Mouse (Mus musculus) bone marrow macrophage, adult 2 months (primary cell): ENCODE data around the gene Olfr376. TPM values are rescaled to one million over a fixed set of nuclear protein-coding genes. Genes with fewer than 3 reads are reported as not detected.

Source experiments
- H3K27ac ChIP-seq: 2 replicates; pipeline ENCODE4 v1.5.1; 2012; ENCODE audit warnings: low read depth, low read length; ENCODE audit not compliant: insufficient read depth
- H3K4me1 ChIP-seq: 2 replicates; pipeline ENCODE4 v1.6.1; 2012; ENCODE audit warnings: low read length; ENCODE audit not compliant: control insufficient read depth, insufficient read depth
- H3K4me3 ChIP-seq: 2 replicates; pipeline ENCODE4 v1.5.1; 2012; ENCODE audit warnings: mild to moderate bottlenecking, low read length, moderate library complexity; ENCODE audit not compliant: insufficient read depth
- CTCF ChIP-seq: IDR thresholded peaks from 2 replicates; pipeline ENCODE4 v1.5.1; 2012; ENCODE audit warnings: low read depth, mild to moderate bottlenecking, low read length, moderate library complexity
- POLR2A ChIP-seq: IDR thresholded peaks from 2 replicates; pipeline ENCODE4 v1.6.1; 2012; ENCODE audit warnings: mild to moderate bottlenecking, low read depth, low read length, borderline replicate concordance
- polyA plus RNA-seq: library from polyadenylated mRNA; stranded (reverse); fragments of >200 nt; gene quantifications from 2 replicates; pipeline ENCODE4 v1.2.4, GENCODE M21; 2012; ENCODE audit not compliant: missing spikeins, insufficient read depth, insufficient read length

The Olfr376 gene
- polyA plus RNA-seq = not detected in 2 replicates

DNA sequence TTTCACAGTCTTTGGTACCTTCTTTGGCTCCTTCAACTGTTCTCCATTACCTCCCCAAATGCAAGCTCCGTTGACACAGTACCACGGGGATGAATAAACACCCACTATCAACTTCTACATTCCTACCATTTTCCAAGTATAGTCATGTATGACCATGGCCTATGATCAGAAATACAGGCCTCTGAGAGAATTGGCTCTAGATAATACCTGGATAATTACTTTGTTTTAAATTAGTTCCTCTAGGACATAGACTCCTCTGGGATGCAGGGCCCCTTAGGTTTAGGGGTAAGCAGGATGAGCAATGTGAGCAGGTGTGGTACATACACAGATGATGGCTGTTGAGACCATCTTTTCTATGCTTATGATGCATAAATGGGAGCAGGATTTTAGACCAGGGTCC, at the start of gene Olfr376:
Gene Olfr376, plus strand, starts transcription at position 301 of the 400 bp plus-strand sequence.
- no peaks in the 10 kb centered on the region for H3K4me1 ChIP-seq
- no peak within 1 kb of the TSS for H3K4me3 ChIP-seq
- no peak within 1 kb of the TSS for H3K27ac ChIP-seq
- no peak for TF ChIP-seq CTCF
- TF ChIP-seq POLR2A = no peak

- TF ChIP-seq CTCF (no peak), POLR2A (no peak)
- Histone ChIP-seq H3K4me3 (no peak overlapping the region), H3K27ac (no peak overlapping the region), H3K4me1 (peaks cover 7% of the 10 kb centered on the region; the same call in 1 of the 2 replicates)
These were observed 46.9 kb upstream of the Olfr376 start for GRCm38 (mm10) chr11:73323906-73324830.

DNA sequence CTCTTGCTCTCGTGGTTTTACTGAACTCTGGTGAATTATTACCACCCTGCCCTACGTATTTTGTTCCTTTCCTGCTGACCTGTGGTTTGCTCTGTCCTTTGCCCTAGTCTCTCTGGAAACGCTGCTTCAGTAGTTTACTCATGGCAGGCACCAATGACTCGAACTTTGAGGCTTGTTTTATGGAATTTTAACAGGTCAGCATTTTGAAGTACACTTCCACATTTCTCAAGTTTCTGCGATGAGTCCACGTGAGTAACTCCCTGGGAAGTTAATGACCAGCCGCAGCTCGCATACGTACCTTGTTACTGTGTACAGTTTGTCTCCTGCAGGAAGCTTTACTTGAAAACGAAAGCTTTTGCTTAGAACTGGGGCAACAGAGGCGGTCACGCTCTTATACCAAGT, 44.6 kb upstream of the Olfr376 start:
- Histone ChIP-seq H3K27ac (no peak overlapping the region), H3K4me1 (peaks cover 7% of the 10 kb centered on the region; the same call in 1 of the 2 replicates), H3K4me3 (peak overlapping the region; percentile 27)
- TF ChIP-seq CTCF (no peak), POLR2A (no peak)

DNA sequence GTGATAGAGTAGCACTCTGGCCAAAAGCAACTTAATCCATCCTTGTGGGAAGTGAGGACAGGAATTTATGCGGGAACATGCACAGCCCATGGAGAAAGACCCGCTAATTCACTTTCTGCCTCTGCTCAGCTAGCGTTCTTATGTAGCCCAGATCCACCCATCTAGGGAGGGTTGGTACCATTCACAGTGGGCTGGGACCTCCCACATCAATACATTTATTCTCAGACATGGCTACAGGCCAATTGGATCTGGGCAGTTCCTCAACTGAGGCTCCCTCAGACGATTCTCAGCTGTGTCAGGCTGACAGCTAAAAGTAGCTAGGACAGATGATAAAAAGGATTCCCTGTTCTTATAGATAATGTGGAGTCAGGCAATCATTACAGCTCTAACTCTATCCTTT, 43.7 kb upstream of the Olfr376 start:
- TF ChIP-seq POLR2A (no peak), CTCF (no peak)
- no peak overlapping the region for H3K27ac ChIP-seq
- no peak overlapping the region for H3K4me3 ChIP-seq
- H3K4me1 ChIP-seq = peaks cover 7% of the 10 kb centered on the region; the same call in 1 of the 2 replicates

GRCm38 (mm10) chr11:73329442-73329841, 41.6 kb upstream of the Olfr376 start, which contains the start of the genes Aspa, Gm49340 and Spata22:
Aspa (minus strand) TSS chr11:73329596.
Gm49340 (plus strand) TSS chr11:73329741.
Spata22 (plus strand) TSS chr11:73329741.
- H3K27ac ChIP-seq = no peak within 1 kb of the TSS
- H3K4me1 ChIP-seq = peaks cover 7% of the 10 kb centered on the region; the same call in 1 of the 2 replicates
- no peak within 1 kb of the TSS for H3K4me3 ChIP-seq
- TF ChIP-seq CTCF (no peak), POLR2A (no peak)

- Histone ChIP-seq H3K27ac (no peak overlapping the region), H3K4me3 (no peak overlapping the region), H3K4me1 (no peaks in the 10 kb centered on the region)
- TF ChIP-seq POLR2A = no peak
- no peak for TF ChIP-seq CTCF
These were observed 37.7 kb upstream of the Olfr376 start for GRCm38 (mm10) chr11:73333357-73333756.

GRCm38 (mm10) chr11:73336919-73337318, 34.1 kb upstream of the Olfr376 start:
- Histone ChIP-seq H3K27ac (no peak overlapping the region), H3K4me3 (no peak overlapping the region), H3K4me1 (no peaks in the 10 kb centered on the region)
- TF ChIP-seq CTCF = no peak
- no peak for TF ChIP-seq POLR2A

DNA sequence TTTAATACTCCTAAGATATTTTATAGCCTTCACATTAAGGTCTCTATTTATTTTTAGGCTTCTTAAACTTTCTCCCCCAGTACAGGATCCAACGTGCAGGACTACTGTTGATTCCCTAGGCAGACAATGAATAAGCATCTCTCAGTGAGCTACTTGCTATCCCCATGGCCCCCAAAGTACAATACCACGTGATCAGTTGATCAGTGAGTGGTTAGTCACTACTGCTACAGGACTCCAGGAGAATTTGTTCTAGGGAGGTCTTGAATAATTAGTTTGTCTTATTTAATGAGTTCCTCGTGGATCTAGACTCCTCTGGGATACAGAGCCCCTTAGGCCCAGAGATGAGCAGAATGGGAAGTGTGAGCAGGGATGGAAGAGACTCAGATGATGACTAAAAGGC, 20.6 kb upstream of the Olfr376 start, which contains the start of gene Olfr20:
Gene Olfr20, plus strand, starts transcription at position 301 of the 400 bp plus-strand sequence.
- TF ChIP-seq POLR2A (no peak), CTCF (no peak)
- Histone ChIP-seq H3K4me1 (no peaks in the 10 kb centered on the region), H3K4me3 (no peak within 1 kb of the TSS), H3K27ac (no peak within 1 kb of the TSS)

GRCm38 (mm10) chr11:73395374-73395773, 24.3 kb downstream of the Olfr376 start:
- Histone ChIP-seq H3K4me1 (no peaks in the 10 kb centered on the region), H3K27ac (no peak overlapping the region), H3K4me3 (no peak overlapping the region)
- TF ChIP-seq POLR2A = no peak
- TF ChIP-seq CTCF = no peak

DNA sequence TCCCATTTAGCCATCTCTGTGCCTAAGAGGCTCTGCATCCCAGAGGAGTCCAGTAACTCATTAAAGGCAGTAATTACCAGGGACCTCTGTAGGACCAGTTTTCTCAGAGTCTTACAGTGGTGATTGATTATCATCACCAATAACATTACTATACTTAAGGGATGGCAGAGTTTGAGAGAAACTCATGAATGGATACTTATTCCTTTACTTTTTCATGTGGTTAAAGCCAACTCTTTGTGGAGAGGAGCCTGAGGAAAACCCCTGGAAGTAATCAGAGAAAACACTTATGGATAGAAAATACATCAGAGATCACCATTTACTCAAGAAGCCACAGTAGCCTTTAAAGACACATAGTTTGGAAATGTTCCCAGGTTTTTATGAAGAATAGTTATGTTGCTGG, 28.5 kb downstream of the Olfr376 start, which contains the start of gene Olfr1:
Gene Olfr1, minus strand, starts transcription at position 101 of the 400 bp plus-strand sequence.
- Histone ChIP-seq H3K4me3 (no peak within 1 kb of the TSS), H3K27ac (no peak within 1 kb of the TSS), H3K4me1 (no peaks in the 10 kb centered on the region)
- TF ChIP-seq CTCF = no peak
- TF ChIP-seq POLR2A = no peak

Other genes with a start within 250 kb of the Olfr376 start
- gene Haspin, start 233.0 kb upstream of the Olfr376 start, polyA plus RNA-seq = 8.7 and 9.0 TPM in 2 replicates
- gene P2rx5, start 210.8 kb upstream of the Olfr376 start, polyA plus RNA-seq = not detected in 2 replicates
- 41.3 and 43.1 TPM in 2 replicates for gene Emc6, start 194.2 kb upstream of the Olfr376 start, polyA plus RNA-seq
- gene Tax1bp3, start 194.2 kb upstream of the Olfr376 start, polyA plus RNA-seq = 35.4 and 37.3 TPM in 2 replicates
- 48.2 and 49.7 TPM in 2 replicates for gene Ctns, start 172.2 kb upstream of the Olfr376 start, polyA plus RNA-seq
- gene Shpk, start 171.8 kb upstream of the Olfr376 start, polyA plus RNA-seq = 3.3 and 4.0 TPM in 2 replicates
- not detected in 2 replicates for gene Trpv1, start 137.0 kb upstream of the Olfr376 start, polyA plus RNA-seq
- gene Trpv3, start 103.9 kb upstream of the Olfr376 start, polyA plus RNA-seq = not detected in 2 replicates
- 0.25 TPM in 1 of 2 replicates, not detected in the other for gene Aspa, start 41.6 kb upstream of the Olfr376 start, polyA plus RNA-seq
- gene Gm49340, start 41.5 kb upstream of the Olfr376 start, polyA plus RNA-seq = not detected in 2 replicates
- gene Spata22, start 41.5 kb upstream of the Olfr376 start, polyA plus RNA-seq = not detected in 2 replicates
- not detected in 2 replicates for gene Olfr20, start 20.5 kb upstream of the Olfr376 start, polyA plus RNA-seq
- gene Olfr1, start 28.4 kb downstream of the Olfr376 start, polyA plus RNA-seq = not detected in 2 replicates
- gene Olfr378, start 57.2 kb downstream of the Olfr376 start, polyA plus RNA-seq = not detected in 2 replicates
- gene Olfr380, start 86.3 kb downstream of the Olfr376 start, polyA plus RNA-seq = not detected in 2 replicates
- not detected in 2 replicates for gene Olfr381, start 120.4 kb downstream of the Olfr376 start, polyA plus RNA-seq
- not detected in 2 replicates for gene Olfr382, start 146.0 kb downstream of the Olfr376 start, polyA plus RNA-seq
- gene Olfr385, start 221.8 kb downstream of the Olfr376 start, polyA plus RNA-seq = not detected in 2 replicates
- gene Olfr384, start 227.3 kb downstream of the Olfr376 start, polyA plus RNA-seq = not detected in 2 replicates